Mouse (Mus musculus) embryo, embryonic 10.5 days (tissue): ENCODE data around the gene Abhd14b.
"Not testable (repeated sequence)": the region's sequence is repeated elsewhere in the genome, so short reads cannot be mapped to it uniquely, and the experiment has no call there.

Experiments used
- DNase-seq: peaks from one replicate; pipeline ENCODE4 v3.0.0-alpha.2; 2015; ENCODE audit warnings: low spot score

Abhd14b gene

DNA sequence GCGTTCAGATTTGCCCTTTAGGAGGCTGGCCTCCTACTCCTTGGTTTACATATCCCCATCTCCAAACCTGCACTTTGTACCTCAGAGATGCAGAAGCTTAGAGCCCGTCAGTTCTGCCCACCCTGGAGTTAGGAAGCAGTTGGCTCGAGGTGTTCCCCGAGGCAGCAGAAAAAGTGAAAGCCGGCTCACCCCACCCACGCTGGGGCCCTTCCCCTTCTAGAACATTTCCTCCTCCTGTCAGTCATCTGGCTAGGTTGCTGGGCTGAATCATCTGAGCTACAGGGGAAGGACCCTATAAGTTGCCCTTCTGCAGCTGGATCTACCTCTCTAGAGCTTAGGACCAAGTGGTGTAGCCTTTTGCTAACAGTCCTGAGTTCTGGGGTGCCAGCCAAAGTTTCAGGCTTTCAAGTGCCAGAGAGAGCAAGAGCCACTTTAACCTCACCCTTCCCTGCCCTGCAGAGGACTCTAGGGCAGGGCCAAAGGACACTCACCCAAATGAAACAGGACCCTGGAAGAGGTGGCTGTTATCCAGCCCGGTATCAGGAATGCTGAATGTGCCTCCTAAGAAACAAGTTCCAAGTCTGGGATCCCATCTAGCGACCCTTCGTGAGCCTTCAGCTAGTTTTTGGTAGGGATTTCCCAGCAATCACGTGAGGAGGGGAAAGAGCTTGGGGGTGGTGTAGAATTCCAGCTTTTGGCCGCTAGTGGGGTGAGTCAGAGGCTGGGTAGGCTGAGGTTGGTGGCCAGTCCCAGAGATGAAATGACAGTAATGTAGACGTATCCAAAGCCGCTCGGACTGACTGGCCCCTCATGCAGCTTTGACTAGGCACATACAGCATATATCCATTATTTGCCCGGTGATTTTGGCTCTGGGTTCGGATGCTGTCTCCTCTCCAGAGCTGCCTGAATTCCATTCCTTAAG, 29.0 kb downstream of the Abhd14b start:
- peak; percentile 64 for DNase-seq

- DNase-seq = peak; percentile 100
Observed at GRCm38 (mm10) chr9:106476924-106477484, 29.7 kb downstream of the Abhd14b start, which contains the start of gene Parp3. Gene Parp3 (minus strand): TSS chr9:106476949.

GRCm38 (mm10) chr9:106477649-106478048, 30.4 kb downstream of the Abhd14b start:
- no peak for DNase-seq

- DNase-seq = no peak
Observed at GRCm38 (mm10) chr9:106478101-106478500, 30.8 kb downstream of the Abhd14b start.

- no peak for DNase-seq
Observed at GRCm38 (mm10) chr9:106480541-106480940, 33.3 kb downstream of the Abhd14b start.

DNA sequence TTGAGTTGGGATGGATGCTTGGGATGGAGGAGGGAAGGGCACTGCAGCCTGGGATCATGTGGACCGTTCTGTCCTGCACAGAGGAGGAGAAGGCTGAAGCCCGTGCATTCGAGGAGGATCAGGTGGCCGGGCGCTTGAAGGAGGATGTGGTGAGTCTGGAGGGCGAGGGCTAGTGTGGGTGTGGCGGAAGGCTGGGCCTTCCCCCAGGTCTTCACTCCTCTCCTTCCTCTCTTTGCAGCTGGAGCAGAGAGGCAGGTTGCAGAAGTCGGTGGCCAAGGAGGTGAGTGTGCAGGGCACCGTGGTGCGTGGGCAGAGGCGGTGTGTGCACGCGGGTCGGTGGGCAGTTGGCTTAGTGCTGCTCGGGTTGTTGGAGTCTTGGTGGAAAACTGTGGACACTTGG, 33.8 kb downstream of the Abhd14b start:
- no peak for DNase-seq

GRCm38 (mm10) chr9:106481676-106482075, 34.4 kb downstream of the Abhd14b start:
- DNase-seq = no peak

DNA sequence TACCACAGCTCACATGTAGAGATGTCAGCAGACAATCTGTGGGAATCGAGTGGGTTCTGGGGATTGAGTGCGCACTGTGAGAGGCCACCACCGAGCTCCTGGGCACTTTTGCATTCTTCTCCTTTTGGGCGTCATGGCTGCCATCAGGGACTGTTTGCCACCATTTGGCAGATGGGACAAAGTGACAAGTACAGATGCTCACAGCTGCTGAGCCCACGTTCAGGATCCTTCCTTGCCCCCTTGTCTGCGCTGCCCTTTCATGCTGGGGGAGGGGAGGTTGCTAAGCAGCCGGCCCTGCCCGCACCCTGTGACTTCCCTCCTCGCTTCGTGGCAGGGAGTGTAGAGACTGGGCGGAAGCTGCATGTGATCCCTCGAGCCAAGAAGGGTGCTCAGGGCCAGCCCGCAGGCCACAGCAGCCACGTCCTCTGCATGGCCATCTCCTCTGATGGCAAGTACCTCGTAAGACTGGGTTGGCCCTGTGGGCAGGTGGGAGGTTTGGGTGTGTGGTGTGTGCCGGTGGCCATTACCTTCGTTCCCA, 35.4 kb downstream of the Abhd14b start:
- no peak for DNase-seq

DNA sequence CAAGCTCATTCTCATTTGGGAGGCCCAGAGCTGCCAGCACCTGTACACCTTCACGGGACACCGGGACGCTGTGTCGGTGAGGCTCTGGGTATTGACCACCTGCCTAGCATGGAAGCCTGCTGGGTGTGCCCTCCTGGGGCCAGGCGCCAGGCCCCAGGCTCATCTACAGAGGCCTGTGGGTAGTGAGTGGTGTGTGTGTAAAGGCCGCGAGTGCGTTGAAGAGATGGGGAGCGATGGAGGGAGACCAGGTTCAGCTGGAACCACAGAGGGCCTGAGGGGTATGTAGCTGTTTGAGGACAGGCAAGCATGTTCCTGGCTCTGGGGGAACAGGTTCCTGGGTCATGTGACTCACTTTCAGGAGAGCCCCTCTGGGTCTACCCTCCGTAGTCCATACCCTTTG, 35.9 kb downstream of the Abhd14b start:
- DNase-seq = no peak

GRCm38 (mm10) chr9:106483606-106484005, 36.3 kb downstream of the Abhd14b start:
- no peak for DNase-seq

GRCm38 (mm10) chr9:106485076-106485475, 37.8 kb downstream of the Abhd14b start:
- no peak for DNase-seq

GRCm38 (mm10) chr9:106487602-106488001, 40.3 kb downstream of the Abhd14b start:
- DNase-seq = not testable (repeated sequence)

GRCm38 (mm10) chr9:106499667-106500066, 52.4 kb downstream of the Abhd14b start, which contains the start of gene Iqcf1:
Gene Iqcf1 (plus strand): TSS chr9:106499967.
- DNase-seq = no peak

DNA sequence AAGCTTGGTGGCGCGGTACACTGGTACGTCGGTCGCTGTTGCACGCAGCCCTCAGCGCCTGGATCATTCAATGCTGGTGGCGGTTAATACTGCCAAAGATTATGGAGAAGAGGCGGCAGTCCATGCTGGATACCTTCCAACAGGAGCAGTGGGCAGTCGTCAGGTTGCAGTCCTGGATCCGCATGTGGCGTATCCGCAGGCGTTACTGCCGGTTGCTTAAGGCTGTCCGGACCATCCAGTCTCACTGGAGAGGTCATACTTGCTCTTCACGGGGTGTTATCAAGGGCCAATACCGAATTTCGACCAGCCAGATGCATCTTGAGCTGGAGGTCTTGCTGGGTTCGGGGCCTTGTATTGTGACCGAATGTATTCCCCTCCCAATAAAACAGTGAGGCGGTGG, 54.6 kb downstream of the Abhd14b start:
- no peak for DNase-seq
